ENCODE assay signal across 23 mouse cellular contexts in genomic region chr5:130702361-130702760, GRCm38 (mm10).
DNase-seq lines count a peak whose midpoint lies in the region; ATAC-seq lines count a peak whose summit lies in the region.
"Had no signal": no experiment of that assay in that cellular context is flagged by ENCODE, and none has a peak within 500 bp of the region (broad histone marks: within the 10 kb centered on the region; RNA-seq: fewer than 3 reads in every experiment).

No protein-coding gene starts in this region.

- H3K9me3 ChIP-seq in forebrain, embryonic 14.5 days (replicated peaks; ENCODE audit: control insufficient read depth, low read length), result no peaks in the 10 kb centered on the region
- H3K9me3 ChIP-seq: embryonic facial prominence, embryonic 13.5 days; forebrain, embryonic 12.5 days; hindbrain, embryonic 12.5 days; hindbrain, embryonic 15.5 days had no signal

- H3K27ac ChIP-seq in forebrain, embryonic 14.5 days (ENCODE audit: low read depth, low read length), result no peak overlapping the region
- H3K27ac ChIP-seq: embryonic facial prominence, embryonic 13.5 days; forebrain, embryonic 12.5 days; gastrocnemius, adult 2 months; hindbrain, embryonic 12.5 days; hindbrain, embryonic 15.5 days had no signal

- no peaks in the 10 kb centered on the region for H3K4me1 ChIP-seq in forebrain, embryonic 14.5 days (ENCODE audit: control insufficient read depth, insufficient read depth, low read length)
- H3K4me1 ChIP-seq: embryonic facial prominence, embryonic 13.5 days; forebrain, embryonic 12.5 days had no signal

- H3K4me2 ChIP-seq in forebrain, embryonic 14.5 days (ENCODE audit: low read length), result no peak overlapping the region
- H3K4me2 ChIP-seq: embryonic facial prominence, embryonic 13.5 days; forebrain, embryonic 12.5 days; heart, embryonic 11.5 days; hindbrain, embryonic 12.5 days; hindbrain, embryonic 15.5 days had no signal

- H3K36me3 ChIP-seq in forebrain, embryonic 14.5 days (ENCODE audit: control insufficient read depth, insufficient read depth, low read length), result no peaks in the 10 kb centered on the region
- H3K36me3 ChIP-seq: embryonic facial prominence, embryonic 13.5 days; forebrain, embryonic 12.5 days; hindbrain, embryonic 12.5 days; hindbrain, embryonic 15.5 days had no signal

- no peak overlapping the region for H3K9ac ChIP-seq in forebrain, embryonic 14.5 days (ENCODE audit: low read length)
- H3K9ac ChIP-seq: embryonic facial prominence, embryonic 13.5 days; forebrain, embryonic 12.5 days; forebrain, postnatal 0 days; hindbrain, embryonic 12.5 days; hindbrain, embryonic 15.5 days had no signal

- H3K27me3 ChIP-seq in forebrain, embryonic 14.5 days (replicated peaks; ENCODE audit: control insufficient read depth, insufficient read depth, low read length), result no peaks in the 10 kb centered on the region
- H3K27me3 ChIP-seq: embryonic facial prominence, embryonic 13.5 days; forebrain, embryonic 12.5 days; hindbrain, embryonic 12.5 days; hindbrain, embryonic 15.5 days had no signal

- no peak overlapping the region for H3K4me3 ChIP-seq in forebrain, embryonic 14.5 days (ENCODE audit: low read depth, low read length)
- H3K4me3 ChIP-seq: embryonic facial prominence, embryonic 13.5 days; erythroblast, embryonic 14.5 days; forebrain, embryonic 12.5 days; gastrocnemius, adult 2 months; hindbrain, embryonic 12.5 days; hindbrain, embryonic 15.5 days had no signal

- peak; percentile 67 for DNase-seq in brain, adult 2 months (ENCODE audit: low read depth, low spot score)
- peak; percentile 60 to 63 for DNase-seq in cerebellum, adult 18-20 months
- peak; percentile 80 for DNase-seq in cerebellum, adult 9-10 months
- peak; percentile 50 to 73 for DNase-seq in cerebellum, postnatal 14 days
- DNase-seq in forebrain, embryonic 14.5 days (ENCODE audit: low spot score), result no peak
- no peak for DNase-seq in T-cell, adult 2 months (ENCODE audit: low spot score)
- no peak for DNase-seq in ovary, postnatal 10 days (ENCODE audit: low spot score)
- DNase-seq: adrenal gland, adult 8-10 months; adrenal gland, postnatal 25 days; forebrain, postnatal 0 days; gastrocnemius, adult 2 months; gastrocnemius, postnatal 14 days; kidney, adult 8-10 months had no signal

- ATAC-seq in forebrain, embryonic 14.5 days, result no peak
- ATAC-seq in megakaryocyte-erythroid progenitor cell, adult 5-6 weeks (replicated peaks; ENCODE audit: low FRiP score, low TSS enrichment, poor library complexity, severe bottlenecking), result no peak
- ATAC-seq: activated CD4-positive, CD25-positive, alpha-beta regulatory T cell, adult 4 months; CD4-positive, CD25-positive, alpha-beta regulatory T cell, adult 4 months; forebrain, postnatal 0 days; intestine, postnatal 0 days had no signal

- WGBS in forebrain, embryonic 14.5 days, result 77% methylated on average over 4 of the region's 4 CpGs

Comparison
In these comparisons a context has a peak if more than half of its experiments do, and no peak if none do; other contexts are left out.
1. DNase-seq: peak in brain, adult 2 months (single experiment), cerebellum, adult 18-20 months (2 of 2), cerebellum, adult 9-10 months (single experiment) and cerebellum, postnatal 14 days (2 of 2); none in forebrain, embryonic 14.5 days (single experiment), T-cell, adult 2 months (single experiment) and ovary, postnatal 10 days (single experiment).